Mouse (Mus musculus) C2C12 (cell line): ENCODE measurements around the gene Vegfb. TPM values are rescaled to one million over a fixed set of nuclear protein-coding genes. Genes with fewer than 3 reads are reported as not detected.
A peak's percentile ranks its signal among the peaks of the same experiment; 100 is the strongest.

ENCODE experiments used
- H3K27me3 ChIP-seq: one replicate; pipeline ENCODE4 v1.6.1; 2011; ENCODE audit not compliant: control insufficient read depth, insufficient read depth, insufficient read length
- H3K36me3 ChIP-seq: one replicate; pipeline ENCODE4 v1.6.1; 2011; ENCODE audit not compliant: control insufficient read depth, insufficient read depth
- H3K4me3 ChIP-seq: one replicate; pipeline ENCODE4 v1.5.1; 2011; ENCODE audit warnings: mild to moderate bottlenecking, control low read depth; ENCODE audit not compliant: poor library complexity, insufficient read depth, severe bottlenecking
- H3K79me2 ChIP-seq: one replicate; pipeline ENCODE4 v1.6.1; 2011; ENCODE audit not compliant: control insufficient read depth, insufficient read depth
- H3K79me3 ChIP-seq: one replicate; pipeline ENCODE4 v1.6.1; 2011; ENCODE audit warnings: low read depth, control low read depth
- H3ac ChIP-seq: one replicate; pipeline ENCODE3; 2011; ENCODE audit warnings: low read depth; ENCODE audit not compliant: control insufficient read depth, insufficient read length
- CEBPB ChIP-seq: IDR thresholded peaks from one replicate; pipeline ENCODE4 v1.6.1; 2011; ENCODE audit warnings: low read depth, mild to moderate bottlenecking, control low read depth, moderate library complexity
- CTCF ChIP-seq: IDR thresholded peaks from one replicate; pipeline ENCODE4 v1.5.1; 2011; ENCODE audit not compliant: control insufficient read depth, insufficient read depth, insufficient read length
- FOSL1 ChIP-seq: IDR thresholded peaks from one replicate; pipeline ENCODE4 v1.8.0; 2011; ENCODE audit warnings: mild to moderate bottlenecking, low read length; ENCODE audit not compliant: poor library complexity, insufficient read depth, severe bottlenecking
- MAX ChIP-seq: IDR thresholded peaks from one replicate; pipeline ENCODE4 v1.6.1; 2011; ENCODE audit warnings: mild to moderate bottlenecking, control low read depth
- MYOD1 ChIP-seq: IDR thresholded peaks from one replicate; pipeline ENCODE4 v1.6.1; 2011; ENCODE audit warnings: low read depth; ENCODE audit not compliant: control insufficient read depth, insufficient read length
- MYOG ChIP-seq: IDR thresholded peaks from one replicate; pipeline ENCODE4 v1.6.1; 2011; ENCODE audit not compliant: control insufficient read depth, insufficient read length; ENCODE audit errors: extremely low read depth
- USF1 ChIP-seq: IDR thresholded peaks from one replicate; pipeline ENCODE4 v1.6.1; 2011; ENCODE audit warnings: low read depth, mild to moderate bottlenecking, control low read depth, moderate library complexity
- polyA plus RNA-seq: library from polyadenylated mRNA; unstranded; fragments of >200 nt; fragmentation: generic; extraction: Trizol; gene quantifications from one replicate; pipeline ENCODE4 v1.2.1, GENCODE M21; 2012; ENCODE audit warnings: missing spikeins

The Vegfb gene
- polyA plus RNA-seq, 1 experiment, result 37.7 TPM

DNA sequence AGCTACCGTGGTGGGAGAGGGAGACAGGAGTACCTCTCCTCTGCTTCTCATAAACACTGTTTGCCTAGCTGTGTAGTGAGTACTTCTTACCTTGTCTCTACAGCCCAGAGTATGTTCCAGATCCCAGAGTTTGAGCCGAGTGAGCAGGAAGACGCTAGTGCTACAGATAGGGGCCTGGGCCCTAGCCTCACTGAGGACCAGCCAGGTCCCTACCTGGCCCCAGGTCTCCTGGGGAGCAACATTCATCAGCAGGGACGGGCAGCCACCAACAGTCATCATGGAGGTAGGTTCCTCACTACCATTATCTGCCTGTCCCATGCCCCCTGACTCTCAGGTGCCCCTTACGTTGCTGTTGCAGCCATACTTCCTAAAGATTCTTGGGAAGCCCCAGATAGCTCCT is 44.7 kb downstream of the Vegfb start:
- peak overlapping the region; percentile 65 for H3K4me3 ChIP-seq
- no peaks in the 10 kb centered on the region for H3K36me3 ChIP-seq
- H3K79me2 ChIP-seq, result peaks cover 25% of the 10 kb centered on the region
- peak overlapping the region; percentile 61 for H3ac ChIP-seq
- no peaks in the 10 kb centered on the region for H3K27me3 ChIP-seq
- no peak for TF ChIP-seq MYOG
- no peak for TF ChIP-seq FOSL1
- peaks cover 2% of the 10 kb centered on the region for H3K79me3 ChIP-seq

DNA sequence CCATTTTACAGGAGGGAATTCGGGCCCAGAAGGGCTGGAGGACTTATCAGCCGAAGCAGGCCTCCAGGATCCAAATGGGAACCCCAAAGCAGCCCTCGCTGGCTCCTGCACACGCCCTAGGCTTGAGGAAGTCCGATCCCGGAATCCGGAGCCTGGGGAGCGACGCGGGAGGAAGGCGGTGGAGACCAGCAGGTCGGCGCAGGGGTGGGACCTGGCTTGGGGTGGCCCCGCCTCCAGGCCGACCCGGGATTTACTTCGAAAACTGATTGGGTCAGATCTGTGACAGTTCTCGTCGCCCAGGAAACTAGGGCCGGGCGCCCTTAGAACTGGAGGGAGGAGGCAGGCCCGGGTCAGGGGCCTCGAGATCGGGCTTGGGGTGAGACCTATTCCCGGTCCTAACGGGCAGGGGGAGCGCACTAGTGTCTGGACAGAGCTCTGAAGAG is 45.2 kb downstream of the Vegfb start, which contains the start of gene Gpr137:
Gene Gpr137 (minus strand): TSS at position 232 of the 443 bp plus-strand sequence.
- H3ac ChIP-seq, result peak within 1 kb of the TSS; percentile 84
- H3K79me3 ChIP-seq, result peaks cover 2% of the 10 kb centered on the region
- no peaks in the 10 kb centered on the region for H3K36me3 ChIP-seq
- peak within 1 kb of the TSS; percentile 65 for H3K4me3 ChIP-seq
- H3K79me2 ChIP-seq, result peaks cover 25% of the 10 kb centered on the region
- no peak for TF ChIP-seq MYOG
- peak; percentile 21 for TF ChIP-seq MAX
- H3K27me3 ChIP-seq, result no peaks in the 10 kb centered on the region

DNA sequence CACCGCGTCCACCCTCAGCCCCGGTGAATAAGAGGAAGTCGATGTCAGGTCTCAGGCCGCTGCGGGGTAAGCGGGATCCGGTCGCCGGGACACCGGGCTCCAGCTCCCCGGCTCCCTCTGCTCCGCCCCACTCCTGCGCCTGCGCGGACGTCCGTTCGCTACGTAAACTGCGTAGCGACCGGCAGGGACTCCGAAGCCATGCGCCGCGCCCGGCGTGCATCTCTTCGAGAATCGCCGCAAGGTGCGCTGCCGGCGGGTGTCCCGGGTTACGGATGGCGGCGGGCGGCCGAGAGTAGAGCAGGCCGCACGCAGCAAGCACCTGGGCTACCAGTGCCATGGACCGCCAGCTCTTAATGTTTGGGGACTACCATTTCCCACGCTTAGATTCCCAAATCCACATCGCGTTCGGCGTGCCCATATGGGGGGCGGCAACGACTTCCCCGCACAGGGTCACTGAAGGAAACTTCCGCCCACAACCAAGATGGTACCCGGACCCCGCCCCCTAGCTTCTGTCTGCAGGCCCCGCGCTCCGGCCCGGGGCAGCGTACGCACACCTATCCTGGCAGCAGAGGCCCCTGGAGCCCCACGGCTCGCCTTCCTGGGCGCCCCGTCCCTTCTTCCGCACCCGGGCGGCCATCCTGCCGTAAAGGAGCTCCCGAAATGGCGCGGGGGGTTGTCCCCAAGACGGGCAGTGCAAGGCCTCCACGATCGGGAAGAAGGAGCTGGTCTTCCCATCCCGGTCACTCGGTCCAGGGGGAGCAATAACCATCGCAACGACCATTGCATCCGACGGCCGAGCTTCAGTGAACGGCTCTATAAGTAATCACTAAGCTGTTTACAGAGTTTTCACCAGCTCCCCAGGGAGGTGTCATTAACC is 45.8 kb downstream of the Vegfb start, which contains the start of gene Bad:
Gene Bad (plus strand): TSS at position 490 of the 877 bp plus-strand sequence.
- Histone ChIP-seq H3K4me3 (peak within 1 kb of the TSS; percentile 65), H3K79me3 (peaks cover 2% of the 10 kb centered on the region), H3K27me3 (no peaks in the 10 kb centered on the region), H3K36me3 (no peaks in the 10 kb centered on the region), H3K79me2 (peaks cover 25% of the 10 kb centered on the region), H3ac (peak within 1 kb of the TSS; percentile 90)
- no peak for TF ChIP-seq MYOD1

DNA sequence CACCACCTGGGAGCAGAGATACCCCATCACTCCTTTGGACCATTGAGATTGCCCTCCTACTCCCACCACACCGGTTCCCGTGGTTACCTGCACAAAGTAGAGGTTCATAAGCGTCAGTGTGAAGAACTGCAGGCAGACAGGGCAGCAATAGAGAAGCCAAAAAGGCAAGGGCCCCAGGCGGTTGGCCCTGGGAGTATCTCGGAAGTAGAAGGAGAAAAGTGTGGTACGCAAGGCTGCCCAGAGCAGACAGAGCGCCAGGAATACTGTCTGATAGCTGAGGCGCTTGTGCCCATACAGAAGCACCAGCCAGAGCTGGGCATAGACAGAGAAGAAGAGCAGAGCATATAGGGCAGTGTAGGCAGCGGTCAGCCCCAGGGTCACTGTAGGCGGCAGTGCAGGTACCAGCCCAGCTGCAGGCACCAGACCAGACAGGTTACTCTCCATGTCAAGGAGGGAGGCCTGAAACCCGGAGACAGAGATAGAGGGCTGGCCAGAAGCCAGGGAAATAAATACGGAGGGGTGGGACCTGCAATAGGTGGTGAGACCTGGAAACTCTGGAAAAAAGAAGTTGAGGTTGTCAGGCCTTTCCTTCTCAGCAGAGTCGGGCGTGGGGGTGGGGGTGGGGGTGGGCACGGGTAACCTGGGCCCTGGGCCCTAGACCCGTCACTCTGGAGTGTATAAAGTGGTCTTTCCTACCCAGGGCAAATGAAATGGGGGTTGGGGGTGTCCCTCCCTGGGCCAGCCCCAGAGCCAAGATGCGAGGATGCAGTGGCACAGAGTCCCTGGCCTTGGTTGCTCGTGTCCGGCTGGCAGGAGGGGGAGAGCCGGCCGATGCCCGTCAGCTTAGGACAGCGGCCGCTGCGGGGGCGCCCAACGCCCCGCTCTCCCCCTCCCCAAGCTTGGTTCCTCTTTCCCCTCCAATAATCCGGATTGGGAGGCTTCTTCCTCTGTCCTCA is 46.8 kb downstream of the Vegfb start:
- peaks cover 25% of the 10 kb centered on the region for H3K79me2 ChIP-seq
- peak overlapping the region; percentile 90 for H3ac ChIP-seq
- H3K4me3 ChIP-seq, result peak overlapping the region; percentile 65

DNA sequence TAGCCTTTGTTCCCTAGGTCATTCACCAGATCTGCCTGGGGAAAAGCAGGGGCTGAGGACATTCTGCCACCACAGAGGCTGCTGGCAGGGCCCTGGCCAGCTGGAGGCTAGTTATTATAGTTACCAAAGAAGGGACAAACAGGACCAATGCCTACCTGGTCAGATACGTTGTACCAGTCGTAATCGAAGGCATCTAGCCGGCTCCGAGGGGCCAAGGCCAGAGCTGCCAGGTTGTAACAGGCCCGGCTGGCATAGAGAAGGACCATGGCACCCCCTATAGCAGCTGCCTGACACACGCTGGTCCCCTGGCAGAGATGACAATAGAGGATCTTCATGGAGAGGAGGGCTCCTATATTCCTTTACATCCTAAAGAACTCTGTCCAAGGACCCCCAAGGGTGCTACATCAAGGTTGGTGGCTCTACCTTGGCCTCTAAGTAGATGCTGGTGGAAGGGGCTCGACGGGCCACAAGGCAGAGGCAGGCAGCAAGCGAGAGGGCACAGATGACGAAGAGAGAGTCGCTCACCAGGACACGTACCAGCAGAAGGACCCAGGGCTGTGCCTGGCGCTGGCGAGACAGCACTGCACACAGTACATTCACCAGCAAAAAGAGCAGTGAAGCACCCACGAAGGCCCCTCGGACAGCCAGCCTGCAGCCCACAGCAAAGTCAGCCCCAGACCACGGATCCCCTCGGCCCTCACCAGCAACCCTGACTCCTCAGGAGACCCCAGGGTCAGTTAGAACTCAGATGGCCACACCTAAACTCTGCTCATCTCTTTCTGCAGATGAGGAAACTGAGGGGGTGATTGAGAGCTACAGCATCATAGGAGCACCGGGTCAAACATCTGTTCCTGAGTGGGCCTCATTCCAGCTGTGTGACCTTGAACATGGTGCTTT is 48.1 kb downstream of the Vegfb start:
- H3K36me3 ChIP-seq, result no peaks in the 10 kb centered on the region
- no peak for TF ChIP-seq USF1
- TF ChIP-seq FOSL1, result no peak
- no peak for TF ChIP-seq MAX
- H3K79me2 ChIP-seq, result peaks cover 25% of the 10 kb centered on the region
- peaks cover 2% of the 10 kb centered on the region for H3K79me3 ChIP-seq
- H3K4me3 ChIP-seq, result no peak overlapping the region
- peaks cover under 1% of the 10 kb centered on the region for H3K27me3 ChIP-seq
- H3ac ChIP-seq, result no peak overlapping the region

More for the DNA sequence above, 46.8 kb downstream of the Vegfb start:
- peaks cover 2% of the 10 kb centered on the region for H3K79me3 ChIP-seq
- no peaks in the 10 kb centered on the region for H3K27me3 ChIP-seq
- TF ChIP-seq MYOD1 (no peak), FOSL1 (no peak), CEBPB (no peak), MAX (no peak), MYOG (no peak), CTCF (no peak), USF1 (no peak)
- no peaks in the 10 kb centered on the region for H3K36me3 ChIP-seq
